Mouse (Mus musculus) hindbrain, embryonic 11.5 days (tissue): ENCODE measurements around the gene Catsperz. TPM values are rescaled to one million over a fixed set of nuclear protein-coding genes. Genes with fewer than 3 reads are reported as not detected.

Experiments used
- ATAC-seq: fragments of 200-750 bp; cut with Nextera tagmentation; 2 replicates; pipeline ENCODE4 v1.8.0; 2017; ENCODE audit warnings: mild to moderate bottlenecking, moderate TSS enrichment, moderate library complexity; ENCODE audit not compliant: low FRiP score
- DNase-seq: peaks from one replicate; pipeline ENCODE4 v3.0.0-alpha.2; 2015; ENCODE audit warnings: low spot score
- H3K27ac ChIP-seq: fragments of 300-500 bp; sonication (generic); 2 replicates; pipeline ENCODE4 v1.5.1; 2014; ENCODE audit warnings: mild to moderate bottlenecking, low read depth, low read length
- H3K27me3 ChIP-seq: fragments of 300-500 bp; sonication (generic); 2 replicates; pipeline ENCODE4 v1.6.1; 2014; ENCODE audit warnings: mild to moderate bottlenecking, low read length, moderate library complexity, mixed read lengths; ENCODE audit not compliant: control insufficient read depth, insufficient read depth
- H3K36me3 ChIP-seq: fragments of 300-500 bp; sonication (generic); 2 replicates; pipeline ENCODE4 v1.6.1; 2014; ENCODE audit warnings: mild to moderate bottlenecking, low read length, moderate library complexity, mixed read lengths; ENCODE audit not compliant: control insufficient read depth, insufficient read depth
- H3K4me1 ChIP-seq: fragments of 300-500 bp; sonication (generic); replicated peaks from 2 replicates; pipeline ENCODE4 v1.6.1; 2014; ENCODE audit warnings: low read length, mixed read lengths; ENCODE audit not compliant: control insufficient read depth, insufficient read depth
- H3K4me2 ChIP-seq: fragments of 300-500 bp; sonication (generic); replicated peaks from 2 replicates; pipeline ENCODE4 v1.6.1; 2014; ENCODE audit warnings: mild to moderate bottlenecking, low read depth, low read length
- H3K4me3 ChIP-seq: fragments of 300-500 bp; sonication (generic); 2 replicates; pipeline ENCODE4 v1.5.1; 2014; ENCODE audit warnings: low read depth, low read length
- H3K9ac ChIP-seq: fragments of 300-500 bp; sonication (generic); 2 replicates; pipeline ENCODE4 v1.6.1; 2014; ENCODE audit warnings: low read depth, low read length
- H3K9me3 ChIP-seq: fragments of 300-500 bp; sonication (generic); 2 replicates; pipeline ENCODE4 v1.6.1; 2016; ENCODE audit warnings: low read length; ENCODE audit not compliant: control insufficient read depth
- WGBS: fragments of 180-500 bp; shearing (Covaris S2); extraction: QIAGEN DNeasy Blood & Tissue Kit; methylation state at CpG from one replicate; pipeline ENCODE4 v1.1.7; 2014; 5-methylcytosine and 5-hydroxymethylcytosine counted together
- polyA plus RNA-seq: library from polyadenylated mRNA; unstranded; fragments of >200 nt; fragmentation: Nextera tagmentation; extraction: Ambion mirVana; gene quantifications from 2 replicates; pipeline ENCODE4 v1.2.1, GENCODE M21; 2014

The Catsperz gene
- polyA plus RNA-seq, 1 experiment from 2014 or later: not detected

DNA sequence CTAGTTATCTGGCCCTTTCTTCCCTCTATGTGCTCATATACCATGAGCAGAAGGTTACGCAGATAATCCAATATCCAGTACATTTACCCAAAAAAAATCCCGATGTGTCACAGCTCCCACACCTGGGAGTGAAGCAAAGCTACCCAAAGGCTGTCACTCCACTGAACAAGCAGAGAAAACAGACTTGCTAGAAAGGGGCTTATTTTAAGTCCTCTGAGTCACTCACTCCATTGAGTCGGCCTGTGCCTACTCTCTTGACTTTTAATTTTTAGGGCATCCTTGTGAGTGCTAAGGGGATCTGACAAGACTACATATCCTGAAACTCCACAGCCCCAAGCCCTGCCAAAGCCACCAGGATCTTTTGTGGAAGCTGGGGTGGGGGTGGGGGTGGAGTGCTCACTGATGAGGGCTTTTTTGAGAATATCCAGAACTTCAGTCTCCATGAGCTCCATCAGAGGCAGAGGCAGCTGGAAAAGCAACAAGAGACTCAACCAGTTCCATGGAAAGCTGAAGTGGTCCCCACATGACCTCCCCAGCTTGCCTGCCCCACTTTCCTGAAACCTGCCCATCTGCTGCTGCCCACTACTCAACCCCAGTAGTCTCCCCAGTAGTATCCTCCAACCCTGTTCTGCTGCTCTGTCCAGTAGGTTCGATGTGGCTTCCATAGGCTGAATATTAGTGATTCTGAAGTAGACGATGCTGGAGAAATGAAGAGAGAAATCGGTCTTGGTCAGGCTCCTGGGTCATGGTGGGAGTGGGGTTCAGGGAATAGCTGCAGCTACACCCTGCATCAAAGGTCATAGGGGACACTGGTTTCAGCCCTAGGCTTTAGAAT lies 2.1 kb downstream of the Catsperz start:
- no peak overlapping the region for H3K4me3 ChIP-seq

GRCm38 (mm10) chr19:6921647-6922567 lies 3.3 kb downstream of the Catsperz start, which contains the start of gene Esrra:
Gene Esrra (minus strand): TSS chr19:6921813.
- Histone ChIP-seq H3K4me2 (peak within 1 kb of the TSS; percentile 93), H3K4me3 (peak within 1 kb of the TSS; percentile 71), H3K27ac (peak within 1 kb of the TSS; percentile 92), H3K9me3 (no peaks in the 10 kb centered on the region), H3K4me1 (peaks cover 13% of the 10 kb centered on the region; the same call in 1 of the 2 replicates), H3K36me3 (no peaks in the 10 kb centered on the region), H3K27me3 (peaks cover 42% of the 10 kb centered on the region), H3K9ac (peak within 1 kb of the TSS; percentile 88)
- 1% methylated on average over 59 of the region's 66 CpGs for WGBS
- peak; percentile 95 for ATAC-seq
- DNase-seq: peak; percentile 100

More for the DNA sequence above, 2.1 kb downstream of the Catsperz start:
- Histone ChIP-seq H3K9me3 (no peaks in the 10 kb centered on the region), H3K4me1 (peaks cover 13% of the 10 kb centered on the region; the same call in 1 of the 2 replicates), H3K36me3 (no peaks in the 10 kb centered on the region), H3K9ac (no peak overlapping the region), H3K27ac (no peak overlapping the region), H3K4me2 (no peak overlapping the region), H3K27me3 (peaks cover 54% of the 10 kb centered on the region)
- DNase-seq (no peak), ATAC-seq (no peak)
- WGBS: 61% methylated on average over 6 of the region's 6 CpGs

- ATAC-seq: no peak
- 2% methylated on average over 41 of the region's 48 CpGs for WGBS
- H3K4me1 ChIP-seq: peaks cover 12% of the 10 kb centered on the region; the same call in 1 of the 2 replicates
These were observed 4.2 kb downstream of the Catsperz start for GRCm38 (mm10) chr19:6920741-6921636.

DNA sequence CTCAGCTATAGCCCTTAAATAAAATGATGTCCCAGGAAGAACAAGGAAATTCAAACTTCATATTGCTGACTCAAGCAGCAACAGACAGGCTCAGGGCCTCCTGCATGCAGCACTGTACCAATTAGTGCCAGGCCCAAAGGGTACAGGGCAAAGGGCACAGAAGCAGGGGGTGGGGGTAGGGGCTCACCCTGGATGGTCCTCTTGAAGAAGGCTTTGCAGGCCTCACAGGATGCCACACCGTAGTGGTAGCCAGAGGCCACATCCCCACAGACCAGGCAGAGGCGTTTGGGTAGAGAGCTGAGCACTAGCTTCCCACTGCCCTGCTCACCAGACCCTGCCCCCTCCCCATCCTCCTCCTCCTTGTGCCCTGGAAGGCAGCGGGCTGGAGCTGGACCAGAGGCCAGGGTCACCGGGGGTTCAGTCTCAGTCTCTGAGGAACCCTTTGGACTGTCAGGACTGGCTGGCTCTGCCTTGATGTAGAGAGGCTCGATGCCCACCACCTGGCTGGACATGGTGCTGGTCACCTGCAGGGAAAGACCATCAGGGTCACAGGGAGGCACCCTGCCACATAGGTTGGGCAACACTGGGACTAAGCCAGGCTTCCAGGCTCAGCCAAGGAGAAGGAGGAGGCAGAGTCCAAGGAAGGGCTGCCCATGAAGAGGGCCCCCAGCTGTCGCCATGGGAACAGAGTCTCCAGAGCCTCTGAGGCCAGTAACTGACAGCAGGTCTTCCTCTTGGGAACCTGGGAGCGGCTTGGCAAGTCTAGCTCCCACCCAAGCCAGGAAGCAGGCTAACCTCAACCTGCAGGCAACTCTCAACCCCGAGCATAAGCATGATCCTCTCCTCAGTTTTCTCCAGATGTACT lies 5.1 kb downstream of the Catsperz start:
- peak overlapping the region; percentile 93 for H3K4me2 ChIP-seq
- 0 out of 2 replicates have a peak overlapping the region, but pooled peaks have one; percentile 11 for H3K27ac ChIP-seq
- H3K4me3 ChIP-seq: peak overlapping the region; percentile 71
- H3K36me3 ChIP-seq: no peaks in the 10 kb centered on the region
- H3K9me3 ChIP-seq: no peaks in the 10 kb centered on the region
- 47% methylated on average over 7 of the region's 8 CpGs for WGBS
- H3K27me3 ChIP-seq: peaks cover 24% of the 10 kb centered on the region
- peak overlapping the region; percentile 88; the same call in 1 of the 2 replicates for H3K9ac ChIP-seq
- DNase-seq (peak; percentile 44), ATAC-seq (no peak)
- peaks cover 8% of the 10 kb centered on the region; the same call in 1 of the 2 replicates for H3K4me1 ChIP-seq

More at GRCm38 (mm10) chr19:6920741-6921636, 4.2 kb downstream of the Catsperz start:
- no peaks in the 10 kb centered on the region for H3K36me3 ChIP-seq
- peak overlapping the region; percentile 71 for H3K4me3 ChIP-seq
- peak overlapping the region; percentile 88 for H3K9ac ChIP-seq
- no peaks in the 10 kb centered on the region for H3K9me3 ChIP-seq
- H3K27ac ChIP-seq: peak overlapping the region; percentile 92
- DNase-seq: peak; percentile 66
- peak overlapping the region; percentile 93 for H3K4me2 ChIP-seq
- peaks cover 32% of the 10 kb centered on the region for H3K27me3 ChIP-seq

GRCm38 (mm10) chr19:6919431-6919830 lies 5.7 kb downstream of the Catsperz start:
- H3K27ac ChIP-seq: no peak overlapping the region
- DNase-seq (no peak), ATAC-seq (no peak)
- peaks cover 5% of the 10 kb centered on the region; the same call in 1 of the 2 replicates for H3K4me1 ChIP-seq
- H3K4me2 ChIP-seq: no peak overlapping the region
- H3K36me3 ChIP-seq: no peaks in the 10 kb centered on the region
- peaks cover 17% of the 10 kb centered on the region for H3K27me3 ChIP-seq
- H3K9ac ChIP-seq: no peak overlapping the region
- no peak overlapping the region for H3K4me3 ChIP-seq
- H3K9me3 ChIP-seq: no peaks in the 10 kb centered on the region

- Histone ChIP-seq H3K4me2 (no peak overlapping the region), H3K36me3 (peaks cover 3% of the 10 kb centered on the region; the same call in 1 of the 2 replicates), H3K4me3 (no peak overlapping the region), H3K4me1 (peaks cover 5% of the 10 kb centered on the region; the same call in 1 of the 2 replicates), H3K9me3 (no peaks in the 10 kb centered on the region), H3K9ac (no peak overlapping the region), H3K27me3 (peaks cover 7% of the 10 kb centered on the region), H3K27ac (no peak overlapping the region)
- ATAC-seq (no peak), DNase-seq (no peak)
- 98% methylated on average over 4 of the region's 4 CpGs for WGBS
These were observed 6.9 kb downstream of the Catsperz start for GRCm38 (mm10) chr19:6918321-6918720.

- H3K36me3 ChIP-seq: peaks cover 8% of the 10 kb centered on the region; the same call in 1 of the 2 replicates
- no peak overlapping the region for H3K9ac ChIP-seq
- WGBS: 90% methylated on average over 4 of the region's 4 CpGs
- no peaks in the 10 kb centered on the region for H3K9me3 ChIP-seq
- no peaks in the 10 kb centered on the region for H3K27me3 ChIP-seq
- no peak overlapping the region for H3K4me3 ChIP-seq
- H3K27ac ChIP-seq: no peak overlapping the region
- no peak for DNase-seq
- H3K4me2 ChIP-seq: no peak overlapping the region
- peaks cover 5% of the 10 kb centered on the region; the same call in 1 of the 2 replicates for H3K4me1 ChIP-seq
- ATAC-seq: no peak
These were observed 8.7 kb downstream of the Catsperz start for GRCm38 (mm10) chr19:6916496-6916895.
